Mouse (Mus musculus) MEL (cell line): ENCODE measurements around the gene Crhbp. TPM values are rescaled to one million over a fixed set of nuclear protein-coding genes. Genes with fewer than 3 reads are reported as not detected.

Source experiments
- DNase-seq: peaks from one replicate; pipeline ENCODE4 v3.0.0; 2011; ENCODE audit warnings: low read depth, low spot score
- H3K27ac ChIP-seq: 2 replicates; pipeline ENCODE4 v1.5.1; 2012; ENCODE audit warnings: low read depth, mild to moderate bottlenecking, control low read depth, low read length, moderate library complexity; ENCODE audit not compliant: control insufficient read depth
- H3K27me3 ChIP-seq, 2 experiments: fragments of 150-350 bp in 1 of 2; sonication (generic) in 1 of 2; 2 replicates each; pipeline ENCODE4 v1.6.1; 2012; ENCODE audit warnings: low read length in 2 of 2, mild to moderate bottlenecking in 2 of 2, improper control_type of control experiment in 1 of 2, moderate library complexity in 1 of 2; ENCODE audit not compliant: insufficient read depth in 2 of 2, control insufficient read depth in 1 of 2
- H3K36me3 ChIP-seq, 2 experiments: 2 replicates each; pipeline ENCODE4 v1.6.1; 2012 to 2014; ENCODE audit warnings: low read length in 2 of 2, improper control_type of control experiment in 1 of 2, inconsistent platforms in 1 of 2, mild to moderate bottlenecking in 1 of 2; ENCODE audit not compliant: insufficient read depth in 2 of 2, control insufficient read depth in 1 of 2
- H3K4me1 ChIP-seq, 2 experiments: fragments of 150-350 bp in 1 of 2; sonication (generic) in 1 of 2; 2 replicates each; pipeline ENCODE4 v1.6.1; 2012; ENCODE audit warnings: low read length in 2 of 2, improper control_type of control experiment in 1 of 2, mild to moderate bottlenecking in 1 of 2; ENCODE audit not compliant: insufficient read depth in 2 of 2, control insufficient read depth in 1 of 2
- H3K4me3 ChIP-seq, 2 experiments: fragments of 150-350 bp in 1 of 2; sonication (generic) in 1 of 2; 2 replicates each; pipeline ENCODE4 v1.5.1; 2012; ENCODE audit warnings: low read depth in 2 of 2, low read length in 2 of 2, mild to moderate bottlenecking in 2 of 2, moderate library complexity in 2 of 2, control low read depth in 1 of 2, improper control_type of control experiment in 1 of 2; ENCODE audit not compliant: control insufficient read depth in 1 of 2, insufficient read depth in 1 of 2
- H3K79me2 ChIP-seq: 2 replicates; pipeline ENCODE4 v1.6.1; 2012; ENCODE audit warnings: mild to moderate bottlenecking, low read length, moderate library complexity; ENCODE audit not compliant: control insufficient read depth, poor library complexity, insufficient read depth
- H3K9ac ChIP-seq: 2 replicates; pipeline ENCODE4 v1.6.1; 2012; ENCODE audit warnings: low read depth, mild to moderate bottlenecking, control low read depth, low read length, moderate library complexity; ENCODE audit not compliant: control insufficient read depth, poor library complexity, severe bottlenecking
- H3K9me3 ChIP-seq: fragments of 150-350 bp; sonication (generic); replicated peaks from 2 replicates; pipeline ENCODE4 v1.6.1; 2012; ENCODE audit warnings: mild to moderate bottlenecking, low read length, improper control_type of control experiment, moderate library complexity; ENCODE audit not compliant: insufficient read depth
- BHLHE40 ChIP-seq: IDR thresholded peaks from 2 replicates; pipeline ENCODE4 v1.6.1; 2012; ENCODE audit warnings: low read depth, mild to moderate bottlenecking, inconsistent platforms, low read length, improper control_type of control experiment, borderline replicate concordance
- CHD2 ChIP-seq: IDR thresholded peaks from 2 replicates; pipeline ENCODE4 v1.6.1; 2011; ENCODE audit warnings: low read length, improper control_type of control experiment
- CTCF ChIP-seq, 3 experiments: IDR thresholded peaks in 2 of 3; conservative IDR thresholded peaks in 1 of 3; 2 replicates each; pipeline ENCODE4 v1.5.1; 2011 to 2012; ENCODE audit warnings: low read length in 3 of 3, low read depth in 2 of 3, mild to moderate bottlenecking in 2 of 3, improper control_type of control experiment in 1 of 3, inconsistent platforms in 1 of 3, mixed read lengths in 1 of 3, moderate library complexity in 1 of 3; ENCODE audit not compliant: control insufficient read depth in 1 of 3, insufficient read depth in 1 of 3, poor library complexity in 1 of 3, severe bottlenecking in 1 of 3
- ETS1 ChIP-seq: IDR thresholded peaks from 2 replicates; pipeline ENCODE4 v1.6.1; 2012; ENCODE audit warnings: low read depth, mild to moderate bottlenecking, inconsistent platforms, low read length, improper control_type of control experiment, moderate library complexity
- HCFC1 ChIP-seq: IDR thresholded peaks from 2 replicates; pipeline ENCODE4 v1.6.1; 2012; ENCODE audit warnings: low read depth, mild to moderate bottlenecking, inconsistent platforms, low read length, improper control_type of control experiment, moderate library complexity
- JUND ChIP-seq: IDR thresholded peaks from 2 replicates; pipeline ENCODE4 v1.6.1; 2011; ENCODE audit warnings: low read depth, mild to moderate bottlenecking, improper control_type of control experiment, low read length
- KAT2A ChIP-seq: conservative IDR thresholded peaks from 2 replicates; pipeline ENCODE4 v1.6.1; 2012; ENCODE audit warnings: low read depth, low read length, improper control_type of control experiment, inconsistent platforms
- MAX ChIP-seq: IDR thresholded peaks from 2 replicates; pipeline ENCODE4 v1.6.1; 2011; ENCODE audit warnings: low read length, improper control_type of control experiment
- MAZ ChIP-seq: IDR thresholded peaks from 2 replicates; pipeline ENCODE4 v1.6.1; 2012; ENCODE audit warnings: low read depth, mild to moderate bottlenecking, inconsistent platforms, low read length, improper control_type of control experiment
- MEF2A ChIP-seq: IDR thresholded peaks from 2 replicates; pipeline ENCODE4 v1.6.1; 2014; ENCODE audit warnings: low read depth, mild to moderate bottlenecking, inconsistent platforms, low read length, improper control_type of control experiment; ENCODE audit not compliant: poor library complexity, insufficient replicate concordance, severe bottlenecking; ENCODE audit errors: extremely low read depth
- MXI1 ChIP-seq: IDR thresholded peaks from 2 replicates; pipeline ENCODE4 v1.6.1; 2011; ENCODE audit warnings: mild to moderate bottlenecking, low read depth, low read length, improper control_type of control experiment
- MYB ChIP-seq: IDR thresholded peaks from 2 replicates; pipeline ENCODE4 v1.6.1; 2011; ENCODE audit warnings: mild to moderate bottlenecking, low read depth, low read length, improper control_type of control experiment
- MYC ChIP-seq: IDR thresholded peaks from 2 replicates; pipeline ENCODE4 v1.6.1; 2011; ENCODE audit warnings: low read depth, mild to moderate bottlenecking, low read length, improper control_type of control experiment, moderate library complexity
- POLR2AphosphoS2 ChIP-seq: IDR thresholded peaks from 2 replicates; pipeline ENCODE4 v1.6.1; 2011; ENCODE audit warnings: low read length, improper control_type of control experiment
- POLR2AphosphoS5 ChIP-seq: IDR thresholded peaks from 2 replicates; pipeline ENCODE4 v1.6.1; 2012; ENCODE audit warnings: low read depth, borderline replicate concordance, mild to moderate bottlenecking, inconsistent platforms, low read length, moderate library complexity, mixed read lengths
- SIN3A ChIP-seq: IDR thresholded peaks from 2 replicates; pipeline ENCODE4 v1.6.1; 2012; ENCODE audit warnings: low read length, improper control_type of control experiment, inconsistent platforms
- SMC3 ChIP-seq: IDR thresholded peaks from 2 replicates; pipeline ENCODE4 v1.6.1; 2011; ENCODE audit warnings: low read depth, low read length, improper control_type of control experiment
- TBP ChIP-seq: IDR thresholded peaks from 2 replicates; pipeline ENCODE4 v1.8.0; 2011; ENCODE audit warnings: low read depth, low read length, improper control_type of control experiment
- ZNF384 ChIP-seq: IDR thresholded peaks from 2 replicates; pipeline ENCODE4 v1.6.1; 2012; ENCODE audit warnings: low read depth, mild to moderate bottlenecking, inconsistent platforms, low read length, improper control_type of control experiment
- polyA plus RNA-seq, 2 experiments: library from polyadenylated mRNA; stranded (reverse) in 1 of 2; unstranded in 1 of 2; fragments of >175 nt in 1 of 2; fragments of >200 nt in 1 of 2; gene quantifications; 2 replicates each; pipeline versions ENCODE4 v1.2.1 to v1.2.4; 2012; ENCODE audit warnings: low replicate concordance in 2 of 2, low read depth in 1 of 2; ENCODE audit not compliant: insufficient read length in 2 of 2, insufficient read depth in 1 of 2, missing spikeins in 1 of 2
- total RNA-seq: library from RNA; depleted of rRNA; stranded (reverse); fragments of 300-350 nt; gene quantifications from 2 replicates; pipeline ENCODE4 v1.2.3, GENCODE M21; 2012

The Crhbp gene
- total and polyA plus RNA-seq, 3 experiments: not detected

- TF ChIP-seq SIN3A: no peak
- TF ChIP-seq TBP: no peak
- no peak for TF ChIP-seq MXI1
- TF ChIP-seq CTCF (IDR thresholded peaks at IDR 0.05 in 2 of 3, conservative IDR thresholded peaks at IDR 0.05 in 1 of 3; ENCODE audit: control insufficient read depth in 1 of 3, insufficient read depth in 1 of 3, low read depth in 2 of 3, low read length in 3 of 3, poor library complexity in 1 of 3, severe bottlenecking in 1 of 3): no peak
- no peak for TF ChIP-seq KAT2A
- TF ChIP-seq JUND: no peak
- TF ChIP-seq BHLHE40: no peak
- no peak for TF ChIP-seq MAZ
- no peak for TF ChIP-seq SMC3
- TF ChIP-seq MAX: no peak
- TF ChIP-seq HCFC1: no peak
- no peak for TF ChIP-seq POLR2AphosphoS2
- TF ChIP-seq ETS1: no peak
- no peak for TF ChIP-seq MYB
- TF ChIP-seq ZNF384: no peak
- no peak for TF ChIP-seq POLR2AphosphoS5
- TF ChIP-seq, all 39 proteins: peak for 0
- no peak for DNase-seq
- no peaks in the 10 kb centered on the region for H3K4me1 ChIP-seq
- H3K9me3 ChIP-seq: no peaks in the 10 kb centered on the region
- H3K36me3 ChIP-seq: no peaks in the 10 kb centered on the region
- no peak overlapping the region for H3K9ac ChIP-seq
- H3K27me3 ChIP-seq: peaks cover 0 to 1% of the 10 kb centered on the region in 2 experiments; a peak in 1 of 4 replicates
- no peak overlapping the region for H3K27ac ChIP-seq
- H3K79me2 ChIP-seq: no peaks in the 10 kb centered on the region
- no peak overlapping the region for H3K4me3 ChIP-seq
Measured at GRCm38 (mm10) chr13:95418575-95419203, 26.0 kb downstream of the Crhbp start.

DNA sequence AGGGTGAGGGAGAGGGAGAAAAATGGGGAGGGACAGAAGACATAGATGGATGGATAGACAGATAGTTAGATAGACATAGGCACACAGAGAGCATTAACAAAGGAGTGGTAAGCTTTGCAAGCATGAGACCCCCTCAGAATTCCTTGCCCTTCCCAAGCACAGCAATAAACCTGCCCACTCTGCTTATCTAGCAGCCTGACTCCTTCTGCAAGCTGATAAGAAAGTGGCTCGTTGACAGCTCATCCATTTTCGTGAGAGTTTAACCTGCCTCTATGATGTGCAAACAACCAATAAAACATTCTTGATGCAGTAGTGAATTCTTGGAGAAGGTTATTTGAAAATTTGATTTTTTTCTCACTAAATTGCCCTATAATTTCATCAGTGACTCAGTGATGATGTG lies 32.5 kb downstream of the Crhbp start:
- no peak for DNase-seq
- H3K9me3 ChIP-seq: no peaks in the 10 kb centered on the region
- no peak overlapping the region for H3K27ac ChIP-seq
- no peaks in the 10 kb centered on the region for H3K4me1 ChIP-seq
- no peaks in the 10 kb centered on the region for H3K79me2 ChIP-seq
- no peaks in the 10 kb centered on the region for H3K36me3 ChIP-seq
- H3K27me3 ChIP-seq: peaks cover 0 to 1% of the 10 kb centered on the region in 2 experiments; a peak in 2 of 4 replicates
- no peak for TF ChIP-seq HCFC1
- TF ChIP-seq CHD2: no peak
- TF ChIP-seq MEF2A: no peak
- TF ChIP-seq MYC: no peak
- TF ChIP-seq, all 39 proteins: peak for 0
- Histone ChIP-seq H3K9ac (no peak overlapping the region), H3K4me3 (no peak overlapping the region)
